Mouse (Mus musculus): ENCODE data around the gene Kazald1.

Kazald1 gene

DNA sequence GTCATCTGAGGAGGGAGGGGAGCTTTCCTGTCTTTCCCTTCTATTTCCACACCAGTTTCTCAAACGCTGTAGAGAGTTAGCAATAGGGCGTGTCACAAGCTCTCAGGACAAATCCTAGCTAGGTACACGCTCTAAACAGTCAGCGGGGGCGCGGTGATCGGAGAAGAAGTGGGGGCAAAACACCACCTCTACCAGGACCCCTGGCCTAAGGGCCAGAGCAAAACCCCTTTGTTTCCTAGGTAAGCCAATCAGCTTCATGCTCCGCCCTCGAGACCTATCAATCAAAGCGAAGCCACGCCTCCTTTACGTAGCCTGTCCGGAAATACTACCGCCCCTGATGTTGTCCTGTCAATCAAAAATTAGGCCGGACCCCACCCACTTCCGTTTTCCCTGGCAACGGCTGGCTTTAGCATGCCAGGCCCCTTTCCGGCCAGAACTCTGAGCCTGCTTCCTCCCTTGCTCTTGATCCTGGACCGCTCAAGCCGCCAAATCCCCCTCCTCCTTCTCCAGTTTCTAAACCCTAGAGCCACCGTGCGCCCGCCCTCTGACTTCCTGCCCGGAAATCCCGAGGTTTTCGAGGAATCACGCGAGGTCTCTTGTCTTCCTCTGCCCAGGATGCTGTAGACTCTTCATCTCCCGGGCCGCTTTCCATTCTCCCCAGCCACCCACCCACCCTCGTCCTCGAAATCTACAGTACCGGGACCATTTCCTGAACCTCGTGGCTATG is 16.8 kb upstream of the Kazald1 start:
- Histone ChIP-seq H3K27me3 (ENCODE audit: control insufficient read depth, insufficient read depth, low read length, poor library complexity, severe bottlenecking) (no peaks in the 10 kb centered on the region), H3K36me3 (ENCODE audit: control insufficient read depth, insufficient read depth, low read length, poor library complexity, severe bottlenecking) (no peaks in the 10 kb centered on the region; the same call in 1 of the 2 replicates)
- peak; percentile 97 for DNase-seq (ENCODE audit: low read depth, low spot score)

DNA sequence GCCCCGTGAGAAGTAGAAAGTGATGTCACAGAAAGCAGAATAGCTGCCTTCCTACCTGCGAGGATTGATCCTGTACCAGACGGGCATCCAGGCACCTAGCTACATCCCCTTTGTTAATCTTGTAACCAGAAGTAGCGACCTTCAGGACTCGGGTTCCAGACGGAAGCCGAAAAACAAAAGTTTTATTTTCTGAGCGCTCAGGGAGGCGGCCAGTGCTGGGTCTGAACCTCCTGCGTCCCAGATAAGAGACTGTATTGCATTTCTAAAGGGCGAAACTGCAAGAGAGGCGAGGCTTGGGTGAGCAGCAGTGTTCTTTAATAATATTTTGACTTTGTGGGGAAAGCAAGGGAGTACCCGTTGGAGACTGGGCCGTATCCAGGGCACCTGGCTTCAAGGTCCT is 16.2 kb upstream of the Kazald1 start:
- H3K36me3 ChIP-seq (ENCODE audit: control insufficient read depth, insufficient read depth, low read length, poor library complexity, severe bottlenecking): no peaks in the 10 kb centered on the region
- no peak for DNase-seq (ENCODE audit: low read depth, low spot score)
- H3K27me3 ChIP-seq (ENCODE audit: control insufficient read depth, insufficient read depth, low read length, poor library complexity, severe bottlenecking): no peaks in the 10 kb centered on the region

DNA sequence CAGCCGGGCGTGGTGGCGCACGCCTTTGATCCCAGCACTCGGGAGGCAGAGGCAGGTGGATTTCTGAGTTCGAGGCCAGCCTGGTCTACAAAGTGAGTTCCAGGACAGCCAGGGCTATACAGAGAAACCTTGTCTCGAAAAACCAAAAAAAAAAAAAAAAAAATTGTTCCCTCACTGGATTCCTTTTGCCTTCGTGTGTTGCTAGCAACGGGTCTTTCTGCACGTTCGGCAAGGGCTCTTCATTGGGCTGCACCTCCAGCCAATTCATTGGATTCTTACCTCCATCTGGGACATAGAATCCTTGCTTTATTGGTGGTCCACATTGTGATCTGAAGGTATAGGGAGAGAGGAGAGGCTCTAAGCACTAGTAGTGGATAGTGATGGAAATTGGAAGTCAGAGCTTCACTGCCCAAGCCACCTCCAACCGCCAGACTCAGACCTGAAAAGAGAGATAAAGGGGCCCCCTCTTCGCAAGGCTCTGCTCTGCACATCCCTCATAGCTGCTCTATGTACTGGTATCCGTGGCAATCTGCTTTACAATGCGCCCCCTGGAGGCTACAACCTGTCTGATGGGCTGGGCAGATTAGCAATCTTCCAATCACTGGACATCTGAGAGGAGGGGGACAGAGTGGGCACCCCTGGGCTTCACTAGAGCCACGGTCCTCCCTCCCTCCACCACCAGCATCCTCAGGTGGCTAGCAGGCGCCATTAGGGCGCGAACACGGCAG is 11.3 kb upstream of the Kazald1 start:
- Histone ChIP-seq H3K36me3 (ENCODE audit: control insufficient read depth, insufficient read depth, low read length, poor library complexity, severe bottlenecking) (no peaks in the 10 kb centered on the region), H3K27me3 (ENCODE audit: control insufficient read depth, insufficient read depth, low read length, poor library complexity, severe bottlenecking) (no peaks in the 10 kb centered on the region)
- peak; percentile 80 for DNase-seq (ENCODE audit: low read depth, low spot score)

DNA sequence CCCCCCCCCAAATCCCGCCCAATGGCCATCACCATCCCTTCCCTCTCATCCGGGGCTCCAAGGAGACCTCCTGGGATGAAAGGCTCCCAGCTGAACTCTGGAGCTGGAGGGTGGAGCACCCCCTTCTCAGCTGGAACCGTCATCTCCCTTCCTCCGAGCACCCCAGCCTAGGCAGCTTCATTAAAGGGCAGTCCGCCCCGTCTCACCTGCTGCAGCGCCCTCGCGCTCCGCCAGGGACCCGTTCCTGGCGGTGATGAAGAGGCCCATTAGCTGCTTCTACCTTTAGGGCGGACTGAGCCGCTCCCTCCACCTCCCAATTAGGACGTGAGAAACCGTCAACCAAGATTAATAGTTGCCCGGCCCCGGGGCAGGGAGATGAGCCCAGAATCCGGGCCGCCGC is 9.8 kb upstream of the Kazald1 start:
- no peak for DNase-seq (ENCODE audit: low read depth, low spot score)
- no peaks in the 10 kb centered on the region for H3K36me3 ChIP-seq (ENCODE audit: control insufficient read depth, insufficient read depth, low read length, poor library complexity, severe bottlenecking)
- no peaks in the 10 kb centered on the region for H3K27me3 ChIP-seq (ENCODE audit: control insufficient read depth, insufficient read depth, low read length, poor library complexity, severe bottlenecking)

DNA sequence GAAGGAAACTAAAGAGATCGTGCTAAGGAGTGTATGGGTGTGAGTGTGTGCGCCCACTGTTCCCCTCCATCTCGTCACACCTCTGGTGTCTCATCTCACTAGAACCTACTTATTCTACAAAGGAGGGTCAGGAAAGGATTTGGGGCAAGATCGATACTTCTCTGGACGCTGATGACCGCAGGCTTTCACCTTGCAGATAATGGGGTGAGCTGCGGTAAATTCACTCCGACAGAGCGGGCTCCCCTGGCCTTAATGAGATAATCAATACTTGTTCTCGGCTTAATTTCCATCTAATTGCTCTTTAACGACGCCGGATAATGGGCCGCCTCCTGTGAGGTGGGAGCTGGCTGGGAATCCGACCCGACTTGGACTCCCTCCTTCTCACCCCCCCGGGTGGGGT is 7.9 kb upstream of the Kazald1 start:
- no peak for DNase-seq (ENCODE audit: low read depth, low spot score)
- Histone ChIP-seq H3K36me3 (ENCODE audit: control insufficient read depth, insufficient read depth, low read length, poor library complexity, severe bottlenecking) (no peaks in the 10 kb centered on the region), H3K27me3 (ENCODE audit: control insufficient read depth, insufficient read depth, low read length, poor library complexity, severe bottlenecking) (no peaks in the 10 kb centered on the region)

DNA sequence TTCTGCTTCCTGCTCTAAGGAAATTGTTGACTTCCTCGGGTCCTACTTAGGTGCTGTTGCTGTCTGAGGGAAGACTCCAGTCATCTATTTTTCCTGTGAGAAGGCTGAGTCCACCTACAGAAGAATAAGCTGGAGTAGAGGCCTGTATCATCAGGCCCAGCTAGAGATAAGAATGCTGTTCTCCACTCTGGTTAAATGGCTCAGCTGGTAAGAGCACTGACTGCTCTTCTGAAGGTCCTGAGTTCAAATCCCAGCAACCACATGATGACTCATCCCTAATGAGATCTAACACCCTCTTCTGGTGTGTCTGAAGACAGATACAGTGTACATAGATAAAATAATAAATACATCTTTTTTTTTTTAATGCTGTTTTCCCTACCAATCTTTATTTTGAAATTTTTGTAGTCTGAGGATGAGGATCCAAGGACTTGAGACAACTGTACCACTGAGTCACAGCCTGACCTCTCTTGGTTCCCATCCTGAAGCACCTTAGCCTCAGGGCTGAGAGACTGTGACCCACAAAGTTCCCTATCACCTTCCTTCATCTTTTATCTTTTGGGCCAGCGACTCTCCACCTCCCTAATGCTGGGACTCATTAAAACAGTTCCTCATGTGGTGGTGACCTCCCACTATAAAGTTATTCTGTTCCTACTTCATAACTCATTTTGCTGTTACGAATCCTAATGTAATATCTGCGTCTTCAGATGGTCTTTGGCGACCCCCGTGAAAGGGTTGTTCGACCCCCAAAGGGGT is 7.1 kb upstream of the Kazald1 start:
- Histone ChIP-seq H3K27me3 (ENCODE audit: control insufficient read depth, insufficient read depth, low read length, poor library complexity, severe bottlenecking) (no peaks in the 10 kb centered on the region), H3K36me3 (ENCODE audit: control insufficient read depth, insufficient read depth, low read length, poor library complexity, severe bottlenecking) (no peaks in the 10 kb centered on the region)
- no peak for DNase-seq (ENCODE audit: low read depth, low spot score)

DNA sequence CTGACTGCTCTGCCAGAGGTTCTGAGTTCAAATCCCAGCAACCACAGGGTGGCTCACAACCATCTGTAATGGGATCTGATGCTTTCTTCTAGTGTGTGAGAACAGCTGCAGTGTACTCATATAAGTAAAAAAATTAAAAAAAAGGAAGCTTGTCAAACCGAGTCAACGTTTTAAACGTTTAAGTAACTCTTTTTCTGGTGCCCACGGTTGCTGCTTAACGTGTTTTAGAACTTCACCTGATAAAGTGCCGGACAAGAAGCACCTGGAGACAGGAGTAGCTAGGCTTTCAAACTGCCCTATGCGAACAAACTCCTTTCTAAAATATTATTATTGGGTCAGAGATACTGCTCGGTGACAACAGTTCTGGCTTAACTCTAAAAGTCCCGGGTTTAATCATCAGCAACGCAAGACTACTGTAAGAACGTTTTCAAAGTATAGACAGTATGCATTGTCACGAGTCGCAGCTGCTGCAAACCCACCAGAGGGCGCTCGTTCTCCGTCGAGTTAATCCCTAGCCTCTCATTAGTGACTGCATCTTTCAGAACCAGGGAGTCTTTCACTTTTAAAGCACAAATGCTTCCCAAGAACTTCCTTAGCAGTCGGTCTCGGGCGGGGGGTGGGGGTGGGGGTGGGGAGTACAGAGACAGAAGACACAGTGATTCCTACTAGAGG is 1.0 kb upstream of the Kazald1 start:
- Histone ChIP-seq H3K36me3 (ENCODE audit: control insufficient read depth, insufficient read depth, low read length, poor library complexity, severe bottlenecking) (no peaks in the 10 kb centered on the region), H3K27me3 (ENCODE audit: control insufficient read depth, insufficient read depth, low read length, poor library complexity, severe bottlenecking) (no peaks in the 10 kb centered on the region)
- peak; percentile 92 for DNase-seq (ENCODE audit: low read depth, low spot score)

DNA sequence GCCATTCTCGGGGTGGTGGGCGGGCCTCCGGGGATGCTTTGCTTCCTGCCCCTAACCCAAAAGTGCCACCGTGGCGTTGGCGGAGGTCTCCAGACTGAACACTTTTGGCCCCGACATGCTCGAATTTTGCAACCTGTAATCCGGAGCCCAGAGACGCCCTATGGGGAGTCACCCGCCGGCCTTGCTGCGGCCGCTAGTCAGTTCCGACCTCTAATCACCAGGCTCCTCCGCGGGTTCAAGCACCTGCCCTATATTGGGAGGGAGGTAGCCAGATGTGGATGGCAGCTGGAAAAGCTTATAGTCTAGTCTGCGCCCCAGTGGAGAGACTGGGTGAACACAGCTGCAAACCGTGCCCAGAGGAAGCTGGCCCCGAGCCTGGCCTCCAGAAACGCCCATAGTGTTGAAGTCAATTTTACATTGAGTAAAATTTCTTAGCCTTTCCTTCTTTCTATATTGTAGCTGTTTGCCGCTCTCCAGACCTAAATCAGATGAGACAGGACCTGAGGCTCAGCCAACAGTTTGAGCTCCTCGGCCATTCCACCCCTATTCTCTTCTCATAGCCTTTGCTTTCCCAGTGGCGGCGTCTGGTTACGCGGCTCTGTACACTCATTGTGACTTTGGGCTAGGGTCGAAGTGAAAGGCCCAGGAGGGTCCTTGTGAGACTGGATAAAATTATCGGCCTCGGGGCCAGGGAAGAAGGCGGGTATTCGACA is 438 bp downstream of the Kazald1 start:
- peak; percentile 18 for DNase-seq (ENCODE audit: low read depth, low spot score)
- Histone ChIP-seq H3K36me3 (ENCODE audit: control insufficient read depth, insufficient read depth, low read length, poor library complexity, severe bottlenecking) (no peaks in the 10 kb centered on the region), H3K27me3 (ENCODE audit: control insufficient read depth, insufficient read depth, low read length, poor library complexity, severe bottlenecking) (no peaks in the 10 kb centered on the region)

DNA sequence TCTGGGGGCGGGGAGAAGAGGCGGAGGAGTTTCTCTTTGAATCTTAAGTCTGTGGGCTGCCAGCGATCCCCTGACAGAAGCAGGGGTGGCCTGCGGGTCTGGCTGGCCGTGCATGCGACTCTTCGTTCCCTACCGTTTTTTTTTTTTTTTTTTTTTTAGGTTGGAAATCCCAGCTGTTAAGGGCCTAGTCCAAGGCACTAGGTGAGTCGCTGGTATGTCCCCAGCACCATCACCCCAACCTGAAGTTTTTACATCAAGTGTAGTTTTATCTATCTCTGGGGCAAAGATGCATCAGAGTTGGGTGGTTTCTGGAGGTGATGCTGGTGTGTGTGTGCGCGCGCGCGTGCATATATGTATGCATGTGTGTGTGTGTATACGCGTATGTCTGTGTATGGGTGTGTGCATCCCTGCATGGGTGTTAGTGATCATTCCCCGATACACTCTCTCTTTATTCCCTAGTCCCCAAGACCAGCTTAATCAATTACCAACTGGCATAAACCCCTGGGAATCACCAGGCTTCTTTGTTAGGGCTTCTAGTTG is 1.1 kb downstream of the Kazald1 start:
- DNase-seq (ENCODE audit: low read depth, low spot score): peak; percentile 23
- no peaks in the 10 kb centered on the region for H3K36me3 ChIP-seq (ENCODE audit: control insufficient read depth, insufficient read depth, low read length, poor library complexity, severe bottlenecking)
- no peaks in the 10 kb centered on the region for H3K27me3 ChIP-seq (ENCODE audit: control insufficient read depth, insufficient read depth, low read length, poor library complexity, severe bottlenecking)

DNA sequence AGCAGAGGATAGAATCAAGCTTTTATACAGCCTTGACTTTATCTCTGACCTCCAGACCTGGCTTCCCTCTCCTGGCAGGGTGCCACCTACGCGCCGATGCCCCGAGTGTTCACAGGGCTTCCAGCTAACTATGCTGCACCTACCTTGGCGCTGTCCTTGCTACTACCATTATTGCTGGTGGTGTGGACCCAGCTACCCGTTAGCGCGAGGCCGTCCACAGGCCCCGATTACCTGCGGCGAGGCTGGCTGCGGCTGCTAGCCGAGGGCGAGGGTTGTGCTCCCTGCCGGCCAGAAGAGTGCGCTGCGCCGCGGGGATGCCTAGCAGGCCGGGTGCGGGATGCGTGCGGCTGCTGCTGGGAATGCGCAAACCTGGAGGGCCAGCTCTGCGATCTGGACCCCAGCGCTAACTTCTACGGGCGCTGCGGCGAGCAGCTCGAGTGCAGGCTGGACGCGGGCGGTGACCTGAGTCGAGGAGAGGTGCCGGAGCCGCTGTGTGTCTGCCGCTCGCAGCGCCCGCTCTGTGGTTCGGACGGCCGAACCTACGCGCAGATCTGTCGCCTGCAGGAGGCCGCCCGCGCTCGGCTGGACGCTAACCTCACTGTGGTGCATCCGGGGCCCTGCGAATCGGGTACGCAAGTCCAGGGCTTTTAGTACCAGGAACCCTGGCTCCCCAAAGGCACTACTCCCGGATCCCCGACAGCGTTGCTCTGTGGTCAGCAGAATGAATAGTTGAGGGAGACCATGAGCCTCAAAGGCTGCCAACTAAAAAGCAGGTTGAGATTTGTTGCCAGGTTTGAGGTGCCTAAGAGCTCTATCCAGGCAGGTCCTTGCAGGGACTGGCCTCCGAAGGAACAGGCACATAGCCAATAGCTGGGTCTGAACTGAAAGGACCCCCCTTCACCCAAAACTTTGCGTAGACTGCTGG is 1.8 kb downstream of the Kazald1 start:
- peak; percentile 65 for DNase-seq (ENCODE audit: low read depth, low spot score)
- H3K27me3 ChIP-seq (ENCODE audit: control insufficient read depth, insufficient read depth, low read length, poor library complexity, severe bottlenecking): no peaks in the 10 kb centered on the region
- H3K36me3 ChIP-seq (ENCODE audit: control insufficient read depth, insufficient read depth, low read length, poor library complexity, severe bottlenecking): no peaks in the 10 kb centered on the region

DNA sequence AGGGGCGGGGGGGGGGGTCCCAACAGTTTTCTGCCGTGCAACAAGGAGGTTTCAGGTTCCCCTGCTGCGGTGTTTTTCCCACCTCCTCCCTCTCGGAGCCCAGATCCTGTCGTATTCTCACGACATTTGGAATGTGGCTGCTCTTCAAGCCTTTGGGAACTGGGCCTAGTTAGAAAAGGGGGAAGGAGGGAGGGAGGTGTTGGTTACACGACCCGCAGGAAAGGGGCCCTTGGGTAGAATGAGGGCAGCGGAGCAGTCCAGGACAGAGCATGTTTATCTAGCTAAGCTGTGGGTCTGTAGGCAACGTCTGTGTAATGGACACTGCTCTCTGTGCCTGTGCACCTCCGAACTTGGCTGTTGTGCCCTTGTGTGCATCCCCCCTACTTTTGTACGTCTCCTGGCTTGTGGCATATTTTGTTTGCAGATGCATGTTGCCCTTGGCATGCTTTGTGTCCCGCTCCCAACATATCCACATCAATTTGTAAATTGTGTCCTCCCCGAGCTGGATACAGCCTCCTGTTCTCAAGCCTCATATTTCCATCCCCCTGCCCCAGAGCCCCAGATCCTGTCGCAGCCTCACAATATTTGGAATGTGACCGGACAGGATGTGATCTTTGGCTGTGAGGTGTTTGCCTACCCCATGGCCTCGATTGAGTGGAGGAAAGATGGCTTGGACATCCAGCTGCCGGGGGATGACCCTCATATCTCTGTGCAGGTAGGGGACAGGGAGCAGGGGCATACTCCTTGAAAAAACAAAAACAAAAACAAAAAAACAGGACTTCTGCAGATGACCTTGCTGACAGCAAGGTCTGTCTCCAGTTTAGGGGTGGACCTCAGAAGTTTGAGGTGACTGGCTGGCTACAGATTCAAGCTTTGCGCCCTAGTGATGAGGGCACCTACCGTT is 3.0 kb downstream of the Kazald1 start:
- no peak for DNase-seq (ENCODE audit: low read depth, low spot score)
- H3K27me3 ChIP-seq (ENCODE audit: control insufficient read depth, insufficient read depth, low read length, poor library complexity, severe bottlenecking): no peaks in the 10 kb centered on the region
- no peaks in the 10 kb centered on the region for H3K36me3 ChIP-seq (ENCODE audit: control insufficient read depth, insufficient read depth, low read length, poor library complexity, severe bottlenecking)

DNA sequence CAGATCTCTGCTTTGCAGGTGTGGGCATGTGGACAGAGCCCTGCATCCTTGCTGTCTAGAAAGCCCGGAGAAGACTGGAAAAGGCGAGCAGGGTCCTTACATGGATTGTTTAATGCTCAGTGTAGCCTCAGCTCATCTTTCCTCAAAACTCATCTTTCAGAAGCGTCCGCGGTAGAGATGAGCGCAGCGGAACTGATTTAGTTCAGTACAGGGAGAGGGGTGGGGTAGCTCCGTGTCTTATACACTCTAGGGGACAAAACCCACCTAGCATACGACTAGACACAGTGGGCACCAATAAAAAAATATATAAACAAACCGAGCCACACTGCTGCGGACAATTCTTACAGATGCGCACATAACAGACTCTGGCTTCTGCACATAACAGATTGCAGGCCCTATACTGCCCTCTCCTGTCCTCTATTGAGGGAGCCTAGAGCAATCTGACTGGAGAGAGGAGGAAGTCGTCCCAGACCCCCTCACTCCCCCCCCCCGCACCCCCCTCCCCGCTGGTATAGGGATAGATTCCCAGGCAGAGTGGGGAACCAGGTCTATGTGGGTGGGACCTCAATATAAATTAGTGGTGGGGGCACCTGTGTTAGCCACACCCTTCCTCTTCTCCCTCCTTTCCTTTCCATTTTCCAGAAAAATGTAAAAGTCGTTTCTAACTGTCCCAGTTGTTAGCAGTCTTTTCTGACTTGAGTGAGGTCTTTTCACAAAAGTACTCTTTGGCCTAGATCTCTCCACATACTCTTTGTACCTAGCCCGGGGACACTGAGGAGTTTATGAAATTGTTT is 4.1 kb downstream of the Kazald1 start:
- peak; percentile 66 for DNase-seq (ENCODE audit: low read depth, low spot score)
- no peaks in the 10 kb centered on the region for H3K27me3 ChIP-seq (ENCODE audit: control insufficient read depth, insufficient read depth, low read length, poor library complexity, severe bottlenecking)
- no peaks in the 10 kb centered on the region for H3K36me3 ChIP-seq (ENCODE audit: control insufficient read depth, insufficient read depth, low read length, poor library complexity, severe bottlenecking)
